Mouse (Mus musculus) lung, adult 10 weeks (tissue): ENCODE measurements around the gene Trat1. TPM values are rescaled to one million over a fixed set of nuclear protein-coding genes. Genes with fewer than 3 reads are reported as not detected.

Source experiments
- polyA plus RNA-seq: library from polyadenylated mRNA; stranded (reverse); fragments of 350-450 nt; fragmentation: Illumina TruSeq; extraction: RNeasy Lipid Tissue Mini Kit (QIAGEN cat#74804); gene quantifications from one replicate; pipeline ENCODE4 v1.2.3, GENCODE M21; 2014; ENCODE audit warnings: low read depth, low replicate concordance; ENCODE audit not compliant: insufficient read depth

The Trat1 gene
- 1.7 TPM for polyA plus RNA-seq

DNA sequence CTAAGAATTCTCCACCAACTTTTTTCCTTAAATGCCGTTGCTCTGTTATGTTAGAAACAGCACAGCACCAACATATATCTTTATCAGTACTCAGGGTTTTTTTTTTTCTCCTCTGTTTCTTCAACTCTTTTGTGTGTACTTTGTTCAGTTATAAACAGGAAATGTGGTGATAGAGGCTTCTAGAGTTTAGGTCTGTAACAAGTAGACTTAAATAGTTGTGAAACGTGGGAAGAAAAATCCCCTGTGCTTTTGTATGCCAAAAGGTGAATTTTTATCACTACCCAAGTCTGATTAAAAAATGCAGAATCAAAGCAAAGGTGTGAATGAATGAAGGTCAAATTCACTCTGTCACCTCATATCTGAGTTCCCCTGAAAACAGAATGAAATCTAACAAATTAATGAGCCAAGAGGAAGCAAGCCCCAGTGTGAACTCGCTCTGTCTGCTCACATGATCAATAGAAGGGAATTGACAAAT, at the start of gene Trat1:
TSS of gene Trat1 (minus strand) at position 51 of the 475 bp plus-strand sequence.

DNA sequence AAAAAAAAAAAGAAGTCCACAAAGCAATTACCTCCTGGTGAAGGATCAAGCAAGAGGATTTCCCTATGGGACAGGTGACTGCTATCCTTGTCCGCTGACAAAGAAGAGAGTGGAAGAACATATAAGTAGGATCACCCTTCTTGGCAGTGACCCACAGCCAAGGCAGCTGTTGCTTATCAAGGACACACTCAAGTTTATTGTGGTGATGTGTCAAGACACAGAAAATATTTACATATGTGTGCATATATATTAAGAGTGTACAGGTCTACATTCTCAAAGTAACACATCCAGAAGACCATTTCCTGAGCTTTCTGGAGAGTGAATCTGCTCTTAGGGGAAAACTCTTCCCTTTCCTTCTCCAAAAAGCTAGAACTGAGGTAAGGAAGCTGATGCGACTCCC, 44.9 kb upstream of the Trat1 start, which contains the start of gene Retnlb:
TSS of gene Retnlb (plus strand) at position 162 of the 400 bp plus-strand sequence.

Other genes starting within 250 kb of the Trat1 start
- not detected for gene Retnlb, start 44.8 kb upstream of the Trat1 start, polyA plus RNA-seq
- gene Retnla, start 70.5 kb upstream of the Trat1 start, polyA plus RNA-seq: 204 TPM
- gene Retnlg, start 100.6 kb upstream of the Trat1 start, polyA plus RNA-seq: 84.7 TPM
- gene Dzip3, start 222.1 kb upstream of the Trat1 start, polyA plus RNA-seq: 3.0 TPM
- 1.0 TPM for gene Cip2a, start 222.2 kb upstream of the Trat1 start, polyA plus RNA-seq